Mouse (Mus musculus): ENCODE data around the gene Cox7a2l. TPM values are rescaled to one million over a fixed set of nuclear protein-coding genes. Genes with fewer than 3 reads are reported as not detected.

The Cox7a2l gene
- polyA plus RNA-seq, 1 experiment from 2014 or later, result 279 TPM

DNA sequence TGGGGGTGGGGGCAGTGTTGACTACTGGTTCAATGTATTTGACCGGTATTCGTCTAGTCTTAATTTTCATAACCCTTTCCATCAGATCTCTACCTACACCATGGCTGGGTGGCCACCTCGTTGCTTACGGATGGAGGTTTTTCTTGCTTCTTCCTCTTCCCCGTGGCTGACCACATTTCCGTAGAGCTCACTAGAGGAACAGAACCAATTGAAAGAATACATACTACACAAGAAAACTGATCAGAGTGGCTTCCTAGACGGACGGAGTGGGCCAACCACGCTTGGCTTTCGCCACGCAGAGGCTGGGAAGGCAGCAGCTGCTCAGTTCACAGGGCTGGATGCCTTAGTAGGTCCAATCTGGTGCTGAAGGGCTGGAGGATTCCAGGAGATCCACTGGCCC, 38.7 kb upstream of the Cox7a2l start:
- Histone ChIP-seq H3K27me3 (ENCODE audit: insufficient read depth, low read length) (no peaks in the 10 kb centered on the region), H3K36me3 (ENCODE audit: insufficient read depth, low read length) (no peaks in the 10 kb centered on the region), H3K9ac (ENCODE audit: low read depth, low read length) (no peak overlapping the region), H3K4me1 (replicated peaks; ENCODE audit: insufficient read depth, low read length) (no peaks in the 10 kb centered on the region), H3K9me3 (replicated peaks; ENCODE audit: low read length) (no peaks in the 10 kb centered on the region), H3K4me2 (ENCODE audit: low read length) (no peak overlapping the region), H3K27ac (no peak overlapping the region), H3K4me3 (replicated peaks; ENCODE audit: low read depth, low read length) (no peak overlapping the region)
- ATAC-seq (replicated peaks; ENCODE audit: low FRiP score, low read depth) (no peak), DNase-seq (ENCODE audit: low spot score) (no peak)
- 94% methylated on average over 11 of the region's 11 CpGs for WGBS
- TF ChIP-seq CTCF (IDR thresholded peaks at IDR 0.05; ENCODE audit: low read depth), result no peak

DNA sequence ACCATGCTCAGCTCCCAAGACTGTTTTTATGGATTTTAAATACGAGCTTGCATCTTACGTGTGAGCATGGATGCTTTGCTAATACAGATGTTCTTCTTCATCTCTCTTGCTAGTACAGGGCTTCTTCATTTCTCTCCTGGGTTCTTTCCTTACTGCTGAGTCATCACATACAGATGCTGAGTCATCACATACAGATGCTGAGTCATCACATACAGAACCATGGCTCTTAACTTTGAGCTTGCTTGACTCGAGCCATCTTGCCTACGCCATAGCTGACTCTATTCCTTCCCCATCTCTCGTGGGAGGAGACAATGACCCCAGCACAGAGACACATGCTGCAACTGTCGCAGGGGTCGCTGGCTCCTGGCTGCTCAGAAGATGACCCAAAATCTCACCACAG, 37.9 kb upstream of the Cox7a2l start:
- H3K9me3 ChIP-seq (replicated peaks; ENCODE audit: low read length), result no peaks in the 10 kb centered on the region
- H3K4me1 ChIP-seq (replicated peaks; ENCODE audit: insufficient read depth, low read length), result no peaks in the 10 kb centered on the region
- ATAC-seq (replicated peaks; ENCODE audit: low FRiP score, low read depth) (no peak), DNase-seq (ENCODE audit: low spot score) (no peak)
- WGBS, result 83% methylated on average over 7 of the region's 7 CpGs
- no peak overlapping the region for H3K4me3 ChIP-seq (replicated peaks; ENCODE audit: low read depth, low read length)
- no peak for TF ChIP-seq CTCF (IDR thresholded peaks at IDR 0.05; ENCODE audit: low read depth)
- H3K27me3 ChIP-seq (ENCODE audit: insufficient read depth, low read length), result no peaks in the 10 kb centered on the region
- H3K36me3 ChIP-seq (ENCODE audit: insufficient read depth, low read length), result no peaks in the 10 kb centered on the region
- H3K9ac ChIP-seq (ENCODE audit: low read depth, low read length), result no peak overlapping the region
- H3K27ac ChIP-seq, result no peak overlapping the region
- H3K4me2 ChIP-seq (ENCODE audit: low read length), result no peak overlapping the region

- no peak overlapping the region for H3K27ac ChIP-seq
- no peak overlapping the region for H3K4me2 ChIP-seq (ENCODE audit: low read length)
- DNase-seq (ENCODE audit: low spot score) (no peak), ATAC-seq (replicated peaks; ENCODE audit: low FRiP score, low read depth) (no peak)
- peak; percentile 30; the same call in 1 of the 2 replicates for TF ChIP-seq CTCF (IDR thresholded peaks at IDR 0.05; ENCODE audit: low read depth)
- H3K36me3 ChIP-seq (ENCODE audit: insufficient read depth, low read length), result no peaks in the 10 kb centered on the region
- H3K9me3 ChIP-seq (replicated peaks; ENCODE audit: low read length), result no peaks in the 10 kb centered on the region
- 49% methylated on average over 12 of the region's 12 CpGs for WGBS
- H3K4me1 ChIP-seq (replicated peaks; ENCODE audit: insufficient read depth, low read length), result 0 out of 2 replicates have a peak, but pooled peaks cover 4% of the 10 kb centered on the region
- H3K27me3 ChIP-seq (ENCODE audit: insufficient read depth, low read length), result no peaks in the 10 kb centered on the region
- no peak overlapping the region for H3K4me3 ChIP-seq (replicated peaks; ENCODE audit: low read depth, low read length)
- no peak overlapping the region for H3K9ac ChIP-seq (ENCODE audit: low read depth, low read length)
These were observed 31.5 kb upstream of the Cox7a2l start for GRCm38 (mm10) chr17:83548501-83549233.

- 0 out of 2 replicates have a peak, but pooled peaks cover 4% of the 10 kb centered on the region for H3K4me1 ChIP-seq (replicated peaks; ENCODE audit: insufficient read depth, low read length)
- DNase-seq (ENCODE audit: low spot score) (no peak), ATAC-seq (replicated peaks; ENCODE audit: low FRiP score, low read depth) (no peak)
- H3K9me3 ChIP-seq (replicated peaks; ENCODE audit: low read length), result no peaks in the 10 kb centered on the region
- no peaks in the 10 kb centered on the region for H3K36me3 ChIP-seq (ENCODE audit: insufficient read depth, low read length)
- WGBS, result 65% methylated on average over 10 of the region's 10 CpGs
- no peak overlapping the region for H3K4me3 ChIP-seq (replicated peaks; ENCODE audit: low read depth, low read length)
- H3K27ac ChIP-seq, result no peak overlapping the region
- no peak for TF ChIP-seq CTCF (IDR thresholded peaks at IDR 0.05; ENCODE audit: low read depth)
- H3K9ac ChIP-seq (ENCODE audit: low read depth, low read length), result no peak overlapping the region
- no peaks in the 10 kb centered on the region for H3K27me3 ChIP-seq (ENCODE audit: insufficient read depth, low read length)
- no peak overlapping the region for H3K4me2 ChIP-seq (ENCODE audit: low read length)
These were observed 30.0 kb upstream of the Cox7a2l start for GRCm38 (mm10) chr17:83547145-83547544.

GRCm38 (mm10) chr17:83545756-83546742, 28.9 kb upstream of the Cox7a2l start:
- Histone ChIP-seq H3K4me1 (replicated peaks; ENCODE audit: insufficient read depth, low read length) (0 out of 2 replicates have a peak, but pooled peaks cover 4% of the 10 kb centered on the region), H3K9ac (ENCODE audit: low read depth, low read length) (peak overlapping the region; percentile 29; the same call in 1 of the 2 replicates), H3K27ac (no peak overlapping the region), H3K4me3 (replicated peaks; ENCODE audit: low read depth, low read length) (peak overlapping the region; percentile 26), H3K4me2 (ENCODE audit: low read length) (peak overlapping the region; percentile 49), H3K36me3 (ENCODE audit: insufficient read depth, low read length) (no peaks in the 10 kb centered on the region), H3K27me3 (ENCODE audit: insufficient read depth, low read length) (no peaks in the 10 kb centered on the region), H3K9me3 (replicated peaks; ENCODE audit: low read length) (no peaks in the 10 kb centered on the region)
- ATAC-seq (replicated peaks; ENCODE audit: low FRiP score, low read depth) (no peak), DNase-seq (ENCODE audit: low spot score) (peak; percentile 54)
- no peak for TF ChIP-seq CTCF (IDR thresholded peaks at IDR 0.05; ENCODE audit: low read depth)
- WGBS, result 9% methylated on average over 35 of the region's 35 CpGs

DNA sequence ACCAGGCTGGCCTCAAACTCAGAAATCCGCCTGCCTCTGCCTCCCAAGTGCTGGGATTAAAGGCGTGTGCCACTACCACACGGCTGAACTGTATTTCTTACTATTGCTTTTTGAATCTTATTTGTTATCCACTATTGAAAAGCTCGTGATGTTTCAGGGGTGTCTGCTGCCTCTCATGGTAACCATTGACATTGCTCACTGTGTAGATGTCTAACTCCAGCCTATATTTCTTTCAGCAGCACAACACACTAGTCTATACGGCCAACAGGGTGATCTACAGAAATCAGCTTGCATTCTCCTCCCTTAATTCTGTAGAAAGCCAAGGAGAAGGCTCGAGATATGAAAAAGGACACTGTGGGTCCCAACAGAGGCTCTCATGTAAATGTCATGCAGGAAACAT, 28.1 kb upstream of the Cox7a2l start:
- 0 out of 2 replicates have a peak, but pooled peaks cover 4% of the 10 kb centered on the region for H3K4me1 ChIP-seq (replicated peaks; ENCODE audit: insufficient read depth, low read length)
- H3K27ac ChIP-seq, result no peak overlapping the region
- peak; percentile 11; the same call in 1 of the 2 replicates for TF ChIP-seq CTCF (IDR thresholded peaks at IDR 0.05; ENCODE audit: low read depth)
- WGBS, result 81% methylated on average over 6 of the region's 6 CpGs
- ATAC-seq (replicated peaks; ENCODE audit: low FRiP score, low read depth) (no peak), DNase-seq (ENCODE audit: low spot score) (no peak)
- H3K27me3 ChIP-seq (ENCODE audit: insufficient read depth, low read length), result no peaks in the 10 kb centered on the region
- H3K4me2 ChIP-seq (ENCODE audit: low read length), result peak overlapping the region; percentile 49
- no peaks in the 10 kb centered on the region for H3K9me3 ChIP-seq (replicated peaks; ENCODE audit: low read length)
- no peak overlapping the region for H3K9ac ChIP-seq (ENCODE audit: low read depth, low read length)
- no peaks in the 10 kb centered on the region for H3K36me3 ChIP-seq (ENCODE audit: insufficient read depth, low read length)
- no peak overlapping the region for H3K4me3 ChIP-seq (replicated peaks; ENCODE audit: low read depth, low read length)
